Mouse (Mus musculus) cerebellum, adult (tissue): Measurements from ENCODE around the gene Olfr1415.
A peak's percentile ranks its signal among the peaks of the same experiment; 100 is the strongest.
"Not testable (repeated sequence)": the region's sequence is repeated elsewhere in the genome, so short reads cannot be mapped to it uniquely, and the experiment has no call there.

ENCODE experiments used
- ATAC-seq: cut with Nextera tagmentation; 2 replicates; pipeline ENCODE4 v1.9.2; 2017; ENCODE audit warnings: mild to moderate bottlenecking, moderate library complexity, mixed read lengths; ENCODE audit not compliant: insufficient number of reproducible peaks, low FRiP score, low TSS enrichment

Olfr1415 gene

GRCm38 (mm10) chr1:92496001-92496400 is at the start of gene Olfr1415:
Gene Olfr1415, minus strand, starts transcription at chr1:92496101.
- ATAC-seq, result no peak

- ATAC-seq, result no peak
Observed at GRCm38 (mm10) chr1:92539071-92539470, 43.2 kb upstream of the Olfr1415 start.

- no peak for ATAC-seq
Observed at GRCm38 (mm10) chr1:92536972-92537371, 41.1 kb upstream of the Olfr1415 start.

GRCm38 (mm10) chr1:92523764-92524163 is 27.9 kb upstream of the Olfr1415 start:
- ATAC-seq, result no peak

- ATAC-seq, result peak; percentile 58; the same call in 1 of the 2 replicates
Observed at GRCm38 (mm10) chr1:92521376-92521775, 25.5 kb upstream of the Olfr1415 start.

GRCm38 (mm10) chr1:92519046-92519445 is 23.1 kb upstream of the Olfr1415 start:
- ATAC-seq, result no peak

GRCm38 (mm10) chr1:92518561-92518960 is 22.7 kb upstream of the Olfr1415 start, which contains the start of gene Olfr1414:
Gene Olfr1414, minus strand, starts transcription at chr1:92518661.
- no peak for ATAC-seq

- no peak for ATAC-seq
Observed at GRCm38 (mm10) chr1:92515390-92515789, 19.5 kb upstream of the Olfr1415 start.

- ATAC-seq, result not testable (repeated sequence)
Observed at GRCm38 (mm10) chr1:92511646-92512045, 15.7 kb upstream of the Olfr1415 start.

GRCm38 (mm10) chr1:92485013-92485412 is 10.9 kb downstream of the Olfr1415 start, which contains the start of gene Olfr1416:
Gene Olfr1416, minus strand, starts transcription at chr1:92485113.
- ATAC-seq, result no peak

- ATAC-seq, result no peak; the same call in none of the 2 replicates
Observed at GRCm38 (mm10) chr1:92474066-92474578, 21.8 kb downstream of the Olfr1415 start.

- ATAC-seq, result peak; percentile 84
Observed at GRCm38 (mm10) chr1:92473165-92474041, 22.5 kb downstream of the Olfr1415 start, which contains the start of gene Ndufa10. Gene Ndufa10, minus strand, starts transcription at chr1:92473860.

GRCm38 (mm10) chr1:92468891-92469290 is 27.0 kb downstream of the Olfr1415 start:
- ATAC-seq, result no peak

GRCm38 (mm10) chr1:92458416-92458815 is 37.5 kb downstream of the Olfr1415 start:
- no peak for ATAC-seq

- peak; percentile 79; the same call in 1 of the 2 replicates for ATAC-seq
Observed at GRCm38 (mm10) chr1:92457758-92458157, 38.1 kb downstream of the Olfr1415 start.

GRCm38 (mm10) chr1:92453751-92454445 is 42.0 kb downstream of the Olfr1415 start:
- ATAC-seq, result no peak

- ATAC-seq, result no peak
Observed at GRCm38 (mm10) chr1:92448293-92448692, 47.6 kb downstream of the Olfr1415 start.

GRCm38 (mm10) chr1:92441453-92442063 is 54.3 kb downstream of the Olfr1415 start:
- ATAC-seq, result no peak

GRCm38 (mm10) chr1:92440066-92440750 is 55.7 kb downstream of the Olfr1415 start:
- ATAC-seq, result no peak
